Mouse (Mus musculus) hindbrain, embryonic 15.5 days (tissue): Measurements from ENCODE around the gene Cebpb. TPM values are rescaled to one million over a fixed set of nuclear protein-coding genes. Genes with fewer than 3 reads are reported as not detected.

ENCODE experiments used
- microRNA-seq: library from miRNA; unstranded; fragments of <30 nt; microRNA quantifications from one replicate; pipeline ENCODE4, GENCODE M21; 2016
- polyA plus RNA-seq: library from polyadenylated mRNA; unstranded; fragments of >200 nt; fragmentation: Nextera tagmentation; extraction: Ambion mirVana; gene quantifications from 2 replicates; pipeline ENCODE4 v1.2.1, GENCODE M21; 2015

The Cebpb gene
- polyA plus RNA-seq, 1 experiment from 2014 or later: 3.2 TPM

Small RNA genes within 50 kb of the gene (microRNA-seq; reads per million reads assigned to microRNA genes)
- gene Gm22355: not detected

Other genes with a start within 250 kb of the Cebpb start
- gene Rnf114, start 196.3 kb upstream of the Cebpb start, polyA plus RNA-seq: 112 and 115 TPM in 2 replicates
- gene Spata2, start 196.0 kb upstream of the Cebpb start, polyA plus RNA-seq: 30.7 and 33.4 TPM in 2 replicates
- gene Snai1, start 150.7 kb upstream of the Cebpb start, polyA plus RNA-seq: 5.9 and 6.6 TPM in 2 replicates
- gene Ube2v1, start 56.8 kb upstream of the Cebpb start, polyA plus RNA-seq: 334 and 356 TPM in 2 replicates
- 8.6 and 11.5 TPM in 2 replicates for gene Gm20431, start 27.4 kb upstream of the Cebpb start, polyA plus RNA-seq
- gene Tmem189, start 907 bp downstream of the Cebpb start, polyA plus RNA-seq: 39.4 and 42.5 TPM in 2 replicates
- 69.5 and 77.5 TPM in 2 replicates for gene Ptpn1, start 243.1 kb downstream of the Cebpb start, polyA plus RNA-seq